Mouse (Mus musculus): ENCODE data around the gene Rbpjl.

The Rbpjl gene

GRCm38 (mm10) chr2:164402906-164403305 is at the start of gene Rbpjl:
Gene Rbpjl (plus strand): TSS chr2:164403141.
- DNase-seq, result peak; percentile 84

- no peak for DNase-seq
These were observed 49.6 kb upstream of the Rbpjl start for GRCm38 (mm10) chr2:164353356-164353755.

DNA sequence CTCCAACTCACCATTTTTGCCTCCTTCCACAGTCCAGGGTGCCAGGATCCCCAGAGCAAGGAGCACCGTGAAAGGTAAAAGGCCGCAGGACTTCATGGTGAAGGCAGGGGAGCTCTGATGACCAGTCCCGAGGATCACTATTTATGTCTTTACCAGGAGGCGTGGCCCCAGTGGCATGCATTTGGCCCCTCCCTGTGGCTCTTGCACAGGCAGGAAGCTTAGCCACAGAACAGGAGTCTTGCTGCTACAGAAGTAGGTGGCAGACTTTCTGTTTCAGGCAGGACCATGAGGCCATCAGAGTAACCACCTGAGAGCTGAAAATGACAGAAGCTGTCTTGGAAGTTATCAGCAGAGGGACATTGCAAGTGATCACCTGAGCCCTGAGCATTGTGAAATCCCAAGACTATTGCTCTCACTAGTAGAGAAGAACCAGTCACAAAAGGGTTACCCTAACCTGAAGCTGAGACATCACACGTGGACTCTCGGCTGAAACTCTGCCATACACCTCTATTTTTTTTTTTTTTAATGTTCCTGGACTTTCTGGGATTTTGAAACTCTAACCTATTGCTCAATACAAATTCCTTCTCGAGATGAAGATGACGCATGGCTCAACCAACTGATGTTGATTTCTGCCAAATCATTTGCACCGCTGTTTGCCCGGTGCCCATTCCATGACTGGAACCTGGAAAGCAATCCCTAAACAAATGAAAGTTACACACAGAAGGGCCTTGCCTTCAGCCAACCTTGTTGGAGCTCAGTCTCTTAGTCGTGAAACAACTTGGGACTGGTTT is 46.6 kb upstream of the Rbpjl start:
- DNase-seq, result no peak

DNA sequence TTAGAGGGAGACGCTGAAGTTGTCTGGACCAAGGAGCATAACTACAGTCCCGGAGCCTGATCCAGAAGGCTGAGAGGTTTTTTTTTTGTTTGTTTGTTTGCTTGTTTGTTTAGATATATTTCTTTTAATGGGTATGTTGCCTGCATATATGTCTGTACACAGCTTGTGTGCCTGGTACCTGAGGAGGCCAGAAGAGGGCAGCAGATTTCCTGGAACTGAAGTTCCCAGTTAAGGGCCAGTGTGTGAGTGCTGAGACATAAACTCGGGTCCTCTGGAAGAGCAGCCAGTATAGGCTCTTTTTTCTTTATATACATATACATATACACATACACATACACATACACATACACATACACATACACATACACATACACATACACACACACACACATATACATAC is 44.6 kb upstream of the Rbpjl start:
- DNase-seq, result peak; percentile 41

GRCm38 (mm10) chr2:164359031-164359430 is 43.9 kb upstream of the Rbpjl start:
- no peak for DNase-seq

DNA sequence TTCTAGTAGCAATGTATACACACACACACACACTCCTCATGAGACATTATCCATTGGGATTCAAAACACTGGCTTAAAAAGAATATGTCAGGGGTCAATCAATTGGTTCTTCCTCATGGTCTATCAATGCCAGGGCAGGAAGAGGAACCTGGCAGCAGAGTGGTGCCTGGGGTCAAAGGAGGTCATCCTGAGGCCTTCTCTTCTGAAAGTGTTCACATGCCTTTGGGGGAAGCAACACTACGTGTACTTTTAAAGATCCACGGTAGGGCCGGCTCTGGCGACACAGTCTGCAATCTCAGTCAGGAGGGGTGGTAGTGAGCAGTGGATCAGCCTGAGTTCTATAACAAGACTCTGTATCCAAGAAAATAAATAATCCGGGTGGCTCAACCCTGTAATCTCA is 43.3 kb upstream of the Rbpjl start:
- no peak for DNase-seq

- no peak for DNase-seq
These were observed 41.8 kb upstream of the Rbpjl start for GRCm38 (mm10) chr2:164360974-164361657.

DNA sequence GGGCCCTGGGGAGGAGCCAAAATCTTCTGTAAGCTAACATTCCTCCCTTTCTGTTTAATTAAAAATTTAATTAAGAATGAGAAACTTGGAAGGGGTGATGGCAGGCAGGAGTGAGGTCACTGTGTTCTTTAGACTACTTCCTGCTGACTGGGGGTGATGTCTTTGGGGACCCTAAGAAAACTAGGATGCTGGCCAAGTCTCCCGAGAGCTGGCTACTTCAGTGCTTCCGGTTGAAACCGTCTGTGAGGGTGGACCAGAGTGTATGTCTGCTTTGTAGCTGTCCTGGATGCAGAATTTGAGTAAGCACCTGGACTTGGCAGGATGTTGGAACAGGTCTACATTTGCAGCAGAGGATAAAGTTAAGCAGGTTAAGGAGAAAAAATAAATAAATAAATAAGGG is 36.0 kb upstream of the Rbpjl start:
- DNase-seq, result no peak

GRCm38 (mm10) chr2:164368620-164369105 is 34.3 kb upstream of the Rbpjl start:
- DNase-seq, result no peak

- no peak for DNase-seq
These were observed 31.6 kb upstream of the Rbpjl start for GRCm38 (mm10) chr2:164371371-164371770.

- no peak for DNase-seq
These were observed 30.4 kb upstream of the Rbpjl start for GRCm38 (mm10) chr2:164372408-164373053.

DNA sequence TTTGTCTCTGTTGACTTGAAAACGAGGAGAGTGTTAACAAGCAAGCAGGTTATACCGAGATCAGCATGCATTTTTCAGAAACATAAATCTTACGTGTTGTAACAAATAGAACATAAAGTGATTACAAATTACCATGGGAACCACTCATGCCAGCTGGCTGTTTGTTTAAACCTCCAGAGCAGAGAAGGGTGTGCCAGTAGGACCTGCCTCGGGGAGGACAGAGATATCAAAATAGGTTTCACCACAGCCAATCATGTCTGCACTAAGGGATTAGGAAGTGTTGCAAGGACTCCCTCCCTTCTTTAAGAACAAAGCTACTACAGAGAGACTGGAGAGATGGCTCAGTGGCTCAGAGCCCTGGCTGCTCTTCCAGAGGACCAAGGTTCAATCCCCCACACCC is 29.8 kb upstream of the Rbpjl start:
- no peak for DNase-seq

DNA sequence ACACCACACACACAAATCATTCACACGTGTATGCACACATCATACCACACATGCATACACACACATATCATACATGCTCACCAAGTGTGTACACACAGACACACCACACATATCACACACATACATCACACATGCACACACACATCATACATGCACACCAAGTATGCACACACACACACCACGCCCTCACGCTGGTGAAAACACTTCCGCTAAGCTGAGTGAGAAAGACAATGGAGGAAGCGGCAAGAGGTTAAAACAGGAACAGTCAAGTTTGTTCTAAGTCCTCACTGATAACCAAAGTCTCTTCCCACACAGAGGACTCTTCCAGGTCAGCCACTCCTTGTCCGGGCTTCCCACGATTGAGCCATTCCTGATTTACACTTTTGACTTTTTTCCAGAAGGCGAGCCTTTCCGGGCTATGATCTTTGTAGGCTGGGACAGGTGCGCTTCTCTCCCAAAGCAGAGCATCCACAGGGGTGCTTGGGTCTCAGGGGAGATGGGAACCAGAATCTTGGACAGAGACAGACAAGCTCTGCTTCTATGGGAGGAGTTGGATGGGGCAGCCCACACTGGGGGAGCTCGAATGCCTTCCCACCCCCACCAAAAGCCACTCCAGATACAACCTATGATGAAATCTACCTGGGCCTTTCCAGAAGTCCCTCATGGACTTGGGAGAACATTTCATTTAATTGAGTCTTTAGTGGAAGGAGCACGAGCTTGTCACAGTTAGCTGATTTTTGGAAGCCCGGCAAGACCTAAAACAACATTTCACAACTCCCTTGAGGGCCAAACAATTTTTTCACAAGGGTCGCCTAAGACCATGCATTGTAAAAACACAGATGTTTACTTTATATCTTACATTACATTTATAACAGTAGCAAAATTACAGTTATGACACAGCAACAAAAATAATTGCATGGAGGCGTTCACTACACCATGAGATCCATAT is 25.2 kb upstream of the Rbpjl start:
- no peak for DNase-seq

GRCm38 (mm10) chr2:164381726-164382125 is 21.2 kb upstream of the Rbpjl start:
- peak; percentile 54 for DNase-seq

GRCm38 (mm10) chr2:164382971-164383370 is 20.0 kb upstream of the Rbpjl start:
- no peak for DNase-seq

DNA sequence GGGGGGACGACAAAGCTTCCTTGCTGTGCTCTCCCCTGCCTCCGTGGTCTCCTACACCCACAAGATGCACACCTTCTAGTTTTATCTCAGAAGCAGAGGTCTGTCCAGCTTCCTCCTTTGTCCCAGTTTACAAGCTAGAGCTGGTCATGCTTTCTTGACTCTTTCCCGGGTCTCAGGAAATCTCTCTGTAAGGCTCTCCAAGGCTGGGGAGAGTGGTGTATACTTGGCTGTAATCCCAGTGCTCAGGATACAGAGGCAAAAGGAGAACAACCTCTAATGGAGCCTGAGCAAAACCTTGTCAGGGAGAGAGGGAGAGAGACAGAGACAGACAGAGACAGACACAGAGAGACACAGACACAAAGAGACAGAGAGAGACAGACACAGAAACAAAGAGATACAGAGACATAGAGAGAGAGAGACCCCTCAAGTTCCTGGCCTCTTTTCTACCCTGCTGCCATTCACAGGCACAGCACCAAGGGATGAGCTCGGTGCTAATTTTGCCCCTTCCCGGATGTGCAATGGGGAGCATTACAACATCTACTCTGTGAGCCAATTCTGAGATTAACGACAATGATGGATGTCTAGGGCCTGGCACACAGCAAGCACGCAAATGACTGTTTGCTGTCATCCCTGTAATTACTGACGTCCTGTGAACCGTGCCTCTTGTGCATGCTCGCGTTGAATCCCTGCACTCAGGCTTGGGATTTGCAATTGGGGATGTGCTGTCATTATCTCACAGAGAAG is 19.1 kb upstream of the Rbpjl start:
- no peak for DNase-seq

DNA sequence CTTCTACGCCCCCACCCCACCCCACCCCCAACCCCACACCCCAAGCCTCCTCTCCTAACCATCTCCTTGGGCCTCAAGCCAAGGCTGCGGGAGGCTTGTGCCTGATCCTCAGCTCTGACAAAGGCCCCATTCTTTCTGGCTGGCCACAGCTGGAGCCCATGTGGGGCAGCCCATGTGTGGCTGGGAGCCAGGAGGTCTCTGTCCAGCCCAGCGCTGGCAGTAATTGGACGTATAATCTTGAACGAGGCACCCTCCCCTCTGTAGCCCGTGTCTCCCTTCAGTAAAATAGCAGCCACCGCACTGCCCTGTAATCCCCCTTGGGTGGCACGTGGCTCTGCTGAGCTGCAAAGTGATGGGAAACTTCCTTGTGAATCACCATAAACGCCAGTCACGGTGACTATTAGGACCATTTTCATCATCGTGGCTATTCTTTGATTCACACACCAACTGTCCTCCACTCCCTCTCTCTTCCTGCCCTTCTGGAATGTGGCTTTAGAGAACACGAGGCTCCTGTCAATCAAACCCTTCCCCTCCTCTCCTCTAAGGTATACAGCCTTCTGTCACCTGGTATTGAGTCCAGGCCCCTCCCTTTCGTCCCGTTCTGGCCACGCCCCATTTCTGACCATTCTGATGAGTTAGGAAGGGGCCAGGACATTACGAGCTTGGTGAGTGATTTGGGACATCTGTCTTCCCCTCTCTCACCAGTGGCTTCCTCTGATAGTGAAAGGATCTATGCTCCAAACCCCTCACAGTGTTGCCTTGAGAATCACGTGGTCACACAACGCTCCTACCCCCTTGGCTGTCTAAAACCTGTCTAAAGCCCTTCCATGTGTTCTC is 16.8 kb upstream of the Rbpjl start:
- DNase-seq, result no peak

DNA sequence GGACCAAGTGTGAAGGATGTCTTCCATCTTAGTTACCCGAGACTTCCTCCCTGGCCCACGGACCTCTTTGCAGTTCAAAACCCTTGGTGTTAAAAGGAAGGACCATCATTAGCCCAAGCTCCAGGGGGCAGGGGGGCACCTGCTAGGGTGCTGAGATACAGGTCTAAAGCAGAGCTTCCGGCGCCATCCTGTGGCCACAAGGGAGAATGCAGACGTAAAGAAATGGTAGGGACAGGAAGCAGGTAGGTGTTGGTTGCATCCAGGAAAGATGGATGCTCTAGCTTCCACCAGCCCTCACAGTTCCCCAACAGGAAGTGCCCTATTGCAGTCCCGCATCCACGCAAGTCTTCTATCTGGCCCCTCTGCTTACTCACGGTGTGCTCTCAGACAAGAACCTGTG is 16.0 kb upstream of the Rbpjl start:
- peak; percentile 53 for DNase-seq

GRCm38 (mm10) chr2:164389020-164389419 is 13.9 kb upstream of the Rbpjl start, which contains the start of gene Slpi:
Gene Slpi (minus strand): TSS chr2:164389095.
- peak; percentile 45 for DNase-seq

GRCm38 (mm10) chr2:164389499-164389898 is 13.4 kb upstream of the Rbpjl start:
- peak; percentile 90 for DNase-seq

GRCm38 (mm10) chr2:164393126-164393525 is 9.8 kb upstream of the Rbpjl start:
- DNase-seq, result no peak
